Mouse (Mus musculus) layer of hippocampus, adult 11-12 months (tissue): ENCODE results near the gene Gm10490.

ENCODE experiments used
- DNase-seq: peaks from one replicate; pipeline ENCODE4 v3.0.0; 2022; ENCODE audit warnings: low spot score

Gm10490 gene

DNA sequence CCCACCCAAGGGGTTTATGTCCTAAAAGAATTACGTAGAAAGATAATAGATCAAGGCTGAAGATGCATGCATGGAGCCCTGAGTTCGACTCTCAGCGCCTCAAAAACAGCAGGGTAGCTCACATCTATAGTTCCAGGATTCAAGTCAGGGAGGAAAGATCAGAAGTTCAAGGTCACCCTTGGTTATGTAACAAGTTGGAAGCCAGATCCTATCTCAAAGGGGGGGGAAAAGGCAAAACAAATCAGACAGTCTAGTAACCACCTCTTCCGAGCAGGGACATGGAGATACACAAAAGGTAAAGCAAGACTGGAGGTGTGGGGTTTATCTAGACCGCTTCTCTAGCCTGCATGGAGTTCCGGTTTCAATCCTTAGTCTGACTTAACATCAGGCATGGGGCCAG lies 16.9 kb downstream of the Gm10490 start:
- DNase-seq = no peak

DNA sequence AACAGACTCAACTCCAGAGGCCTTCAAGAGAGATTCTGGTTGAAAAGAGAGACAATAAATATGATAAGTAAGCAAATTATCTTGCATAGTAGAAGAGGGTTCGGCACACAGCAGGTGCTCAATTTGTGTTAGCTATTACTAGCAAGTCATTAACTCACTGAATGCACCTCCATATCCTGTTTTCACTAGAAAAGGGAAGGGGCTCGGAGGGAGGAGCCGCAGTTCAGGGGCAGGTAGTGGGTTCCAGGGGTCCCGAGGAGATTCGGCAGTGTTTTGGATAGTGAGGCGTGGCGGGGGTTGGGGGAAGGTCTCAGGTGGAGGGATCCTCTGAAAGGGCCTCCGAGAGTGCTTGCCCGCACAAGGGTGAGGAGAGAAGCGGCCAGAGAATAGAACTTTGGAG lies 17.8 kb downstream of the Gm10490 start:
- DNase-seq = no peak

DNA sequence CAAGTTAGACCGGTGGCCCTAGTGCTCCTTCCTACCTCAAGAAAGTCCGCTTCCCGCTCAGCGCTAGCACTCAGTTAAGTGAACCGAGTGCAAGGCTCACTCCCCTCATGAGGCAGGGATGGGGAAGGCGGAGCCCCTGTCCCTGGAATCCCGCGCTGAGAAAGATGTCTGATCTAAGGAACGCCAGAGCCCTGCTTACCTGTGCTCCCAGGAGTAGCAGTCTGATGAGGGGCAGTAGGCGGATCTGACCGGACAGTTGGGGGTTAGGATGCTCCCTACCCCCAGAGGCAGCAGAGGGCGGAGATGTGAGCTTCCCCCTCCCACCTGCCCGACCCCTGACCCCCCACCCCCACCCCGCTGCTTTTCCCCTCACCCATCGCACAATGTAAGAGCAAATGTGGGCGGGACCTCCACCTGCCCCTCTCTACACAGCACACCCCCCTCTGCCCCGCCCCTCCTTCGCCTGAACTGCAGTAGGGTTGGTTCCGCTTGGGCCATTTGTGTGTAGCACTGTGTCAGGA lies 19.0 kb downstream of the Gm10490 start, which contains the start of gene Eras:
Gene Eras (minus strand): TSS at position 338 of the 521 bp plus-strand sequence.
- DNase-seq = no peak

DNA sequence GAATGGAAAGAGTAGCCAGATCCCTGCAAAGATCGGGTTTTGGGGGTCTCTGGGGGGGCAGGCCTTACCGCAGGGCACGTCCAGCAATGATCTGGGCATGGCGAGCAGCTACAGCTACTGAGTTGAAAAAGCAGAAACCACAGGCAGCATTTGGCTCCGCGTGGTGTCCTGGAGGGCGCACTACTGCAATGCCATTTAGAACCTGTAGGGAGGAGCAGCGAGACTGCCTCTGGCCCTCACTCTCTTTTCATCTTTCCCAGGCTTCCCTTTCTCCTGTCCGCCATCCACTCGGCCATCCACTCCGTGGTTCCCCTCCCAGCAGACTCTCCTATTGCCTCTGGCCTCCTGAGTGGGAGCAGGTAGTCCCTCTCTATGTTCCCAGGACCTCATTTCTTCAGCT lies 27.5 kb downstream of the Gm10490 start:
- no peak for DNase-seq

DNA sequence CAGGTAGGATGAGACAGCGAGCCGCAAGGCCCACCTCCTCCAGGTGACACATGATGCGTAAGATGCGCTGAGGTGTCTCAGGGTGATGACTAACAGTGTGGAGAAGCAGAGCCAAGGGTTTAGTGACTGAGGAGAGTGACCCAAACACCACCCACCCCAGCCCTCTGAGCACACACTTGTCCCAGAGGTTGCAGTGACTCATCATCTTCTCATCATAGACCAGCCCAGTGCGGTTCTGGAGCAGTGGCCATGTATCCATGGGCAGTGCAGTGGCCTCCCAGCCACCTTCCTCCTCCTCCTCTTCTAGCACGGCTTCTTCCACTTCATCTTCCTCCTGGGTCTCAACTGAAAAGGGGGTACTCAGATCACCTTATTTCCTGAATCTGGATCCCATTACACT lies 28.3 kb downstream of the Gm10490 start:
- DNase-seq = no peak

DNA sequence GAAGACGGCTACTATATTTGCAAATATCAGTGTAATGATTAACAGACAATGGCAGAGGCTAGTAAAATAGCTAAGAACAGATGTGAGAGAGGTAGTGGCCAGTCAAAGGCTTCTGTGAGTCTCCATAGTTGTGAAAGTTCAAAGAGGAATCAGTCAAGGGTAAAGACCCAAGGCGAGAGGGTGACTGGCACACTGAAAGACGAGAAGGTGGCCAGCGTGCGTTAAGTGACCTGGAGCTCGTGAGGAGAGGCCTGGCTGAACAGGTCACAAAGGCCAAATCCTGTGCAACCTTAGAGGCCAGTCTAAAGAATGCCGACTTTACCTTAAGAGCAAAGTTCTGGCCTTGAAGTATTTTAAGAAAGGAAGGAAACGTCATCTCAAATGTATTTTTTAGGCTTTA lies 36.3 kb downstream of the Gm10490 start:
- DNase-seq = no peak

DNA sequence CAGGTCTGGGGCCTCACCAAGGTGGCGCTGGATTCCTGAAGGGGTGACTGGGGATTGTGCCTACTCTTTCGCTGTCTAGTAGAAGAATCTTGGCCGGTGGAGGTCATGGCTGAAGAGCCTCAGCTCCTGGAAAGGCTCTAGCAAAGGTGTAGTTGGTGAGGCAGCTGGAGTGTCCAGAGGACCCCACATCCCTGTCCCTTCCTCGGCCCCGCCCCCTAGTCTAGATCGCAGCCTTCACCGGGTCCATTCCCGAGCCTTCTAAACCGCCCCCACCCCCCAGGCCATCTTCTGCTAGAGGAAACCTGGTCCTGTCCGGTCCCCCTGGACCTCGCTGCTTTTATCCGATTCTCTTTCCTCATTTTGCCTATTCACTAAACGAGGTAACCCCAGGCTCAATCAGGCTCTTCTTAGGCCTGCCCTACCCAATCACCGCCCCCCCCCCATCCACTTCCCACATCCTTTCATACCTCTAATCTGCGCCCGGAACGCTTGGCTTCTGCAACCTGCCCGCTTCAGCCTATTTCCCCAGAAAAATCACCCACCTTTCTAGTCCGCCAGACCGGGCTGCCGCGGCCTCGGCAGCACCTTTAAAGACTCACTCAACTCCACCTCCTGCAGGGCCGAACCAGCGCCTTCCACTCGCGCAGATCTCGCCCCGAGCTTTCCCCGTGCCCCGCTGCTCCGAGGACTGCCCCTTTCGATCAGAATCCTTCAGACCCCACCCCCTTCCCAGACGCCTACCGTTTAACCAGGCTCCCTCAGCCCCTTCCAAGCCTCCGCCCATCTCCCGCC lies 38.0 kb downstream of the Gm10490 start, which contains the start of gene Hdac6:
Gene Hdac6 (minus strand): TSS at position 782 of the 792 bp plus-strand sequence.
- DNase-seq = no peak

DNA sequence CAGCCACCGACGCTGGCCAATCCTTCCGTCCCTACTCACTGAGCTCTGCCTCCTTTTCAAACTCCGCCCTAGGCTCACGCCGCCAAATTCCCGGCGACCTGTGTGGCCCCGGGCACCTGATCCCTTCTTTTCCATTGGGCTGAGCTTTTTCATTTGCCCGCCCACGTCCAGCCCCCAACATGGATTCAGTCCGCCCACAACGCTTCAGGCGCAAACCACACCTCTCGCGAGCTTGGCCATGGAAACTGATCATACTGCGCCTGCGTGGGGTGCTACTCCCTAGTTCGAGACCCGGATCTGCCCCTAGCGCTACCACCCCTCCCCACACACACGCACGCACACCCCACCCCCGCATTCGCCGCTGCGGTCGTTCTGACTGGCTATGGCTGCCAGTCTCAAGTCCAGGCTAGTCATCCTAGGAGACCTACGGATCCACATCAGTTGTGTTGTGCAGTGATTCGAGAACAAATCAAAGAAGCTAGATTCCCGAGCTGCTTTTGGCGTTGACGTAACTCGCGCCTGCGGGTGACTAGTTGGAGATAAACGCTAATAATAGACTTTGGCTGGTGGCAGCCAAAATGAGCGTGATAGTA lies 38.7 kb downstream of the Gm10490 start:
- peak; percentile 95 for DNase-seq

DNA sequence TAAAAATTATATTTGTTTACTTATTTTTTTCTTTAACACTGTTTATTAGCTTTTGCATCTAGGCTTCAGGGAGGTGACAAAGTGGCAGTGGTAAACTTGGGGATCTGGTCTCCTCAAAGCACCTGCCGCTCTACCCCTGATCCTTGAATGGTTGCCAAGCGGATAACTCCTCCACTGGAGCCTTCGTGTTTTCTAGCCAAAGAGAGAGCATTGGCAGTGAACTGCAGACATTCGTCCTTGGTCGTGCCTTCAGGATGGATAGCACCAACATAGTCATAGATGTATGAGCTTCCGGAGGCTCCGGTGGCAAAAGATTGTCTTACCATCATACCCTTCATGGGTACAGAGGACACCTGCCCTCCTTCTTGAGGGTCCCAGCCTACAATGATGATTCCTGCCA lies 40.7 kb downstream of the Gm10490 start:
- DNase-seq = no peak

DNA sequence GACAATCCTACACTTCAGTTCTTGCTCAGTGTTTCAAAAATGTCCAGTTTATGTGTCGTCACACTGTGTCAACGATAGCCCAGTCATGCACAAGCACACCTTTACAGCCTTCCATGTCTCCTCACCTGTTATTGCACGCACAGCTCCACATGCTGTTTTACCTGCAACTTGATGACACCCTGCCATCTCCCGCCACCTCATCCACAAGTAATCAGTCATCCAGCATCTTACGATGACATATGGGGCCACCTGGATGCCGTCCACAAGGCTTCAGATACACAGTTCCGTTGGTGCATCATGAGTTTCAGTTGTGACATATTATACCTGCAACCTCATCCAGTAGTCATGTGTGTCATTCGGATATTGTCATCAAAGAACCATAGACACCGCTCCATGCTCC lies 49.5 kb downstream of the Gm10490 start:
- DNase-seq = no peak
